Comparison of ENCODE assay signal across 7 mouse cellular contexts in the genomic region with DNA sequence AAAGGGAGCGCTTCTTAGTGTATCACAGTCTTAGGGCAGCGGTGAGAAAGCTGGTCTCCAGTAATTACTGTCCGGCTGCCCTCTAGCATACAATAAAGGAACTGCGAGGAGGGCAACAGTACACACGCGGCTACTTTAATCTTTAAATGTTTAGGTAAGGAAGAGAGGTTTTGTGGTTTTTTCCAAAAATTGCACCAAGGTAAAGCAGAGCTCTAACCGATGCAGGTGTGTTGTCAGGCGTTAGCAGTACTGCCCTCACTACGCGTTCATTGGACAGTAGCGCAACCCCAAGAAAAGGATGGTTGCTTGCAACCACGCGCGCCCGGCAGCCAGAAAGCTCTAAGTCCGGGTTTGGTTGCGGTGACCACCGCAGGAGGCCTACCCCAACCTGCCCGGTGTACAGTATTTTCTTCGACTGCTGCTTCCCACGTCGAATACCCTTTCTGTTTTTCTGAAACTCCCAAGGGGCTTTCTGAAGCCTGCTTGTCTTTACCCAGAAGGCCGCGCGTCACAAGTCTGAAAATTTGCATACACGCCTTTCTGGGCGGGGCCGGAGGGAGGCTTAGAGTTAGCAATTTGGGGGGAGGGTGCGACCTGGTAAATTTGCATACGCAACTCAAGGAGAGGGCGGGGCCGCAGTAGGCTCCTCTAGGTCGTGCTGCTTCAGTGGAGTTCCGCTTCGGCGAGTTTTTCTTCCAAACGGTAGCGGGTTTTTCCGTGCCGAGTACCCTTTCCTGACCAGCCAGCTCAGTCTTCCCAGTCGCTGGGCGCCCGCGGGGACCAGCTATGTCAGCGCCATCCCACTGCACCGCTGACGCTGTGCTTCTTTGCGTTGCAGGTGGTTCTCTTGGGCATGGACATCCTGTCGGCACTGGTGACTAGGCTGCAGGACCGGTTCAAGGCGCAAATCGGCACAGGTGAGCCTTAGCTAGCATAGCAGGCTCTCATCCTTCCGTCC.
DNase-seq lines count a peak whose midpoint lies in the region; ATAC-seq lines count a peak whose summit lies in the region.

No protein-coding gene starts in this region.

- ATAC-seq in embryonic facial prominence, embryonic 11.5 days (replicated peaks; ENCODE audit: insufficient number of reproducible peaks, low FRiP score, low TSS enrichment, low read depth), result peak; percentile 90
- peak; percentile 78 for ATAC-seq in granulocyte monocyte progenitor cell, adult 5-6 weeks (replicated peaks; ENCODE audit: poor library complexity, severe bottlenecking)
- ATAC-seq in midbrain, embryonic 13.5 days, result peak; percentile 87

- no peaks in the 10 kb centered on the region; the same call in 1 of the 2 replicates for H3K36me3 ChIP-seq in embryonic facial prominence, embryonic 11.5 days (replicated peaks; ENCODE audit: control insufficient read depth, insufficient read depth, low read depth, low read length)
- H3K36me3 ChIP-seq in limb, embryonic 10.5 days, result peaks cover 37% of the 10 kb centered on the region
- H3K36me3 ChIP-seq in midbrain, embryonic 13.5 days, result peaks cover 23% of the 10 kb centered on the region

- DNase-seq in adrenal gland, postnatal 14 days, result peak; percentile 94
- peak; percentile 97 for DNase-seq in embryonic facial prominence, embryonic 11.5 days (ENCODE audit: low spot score)
- DNase-seq in kidney, adult 11 months, result peak; percentile 95
- peak; percentile 89 for DNase-seq in limb, embryonic 10.5 days (ENCODE audit: low spot score)
- DNase-seq in spleen, adult 12 weeks (ENCODE audit: low spot score), result peak; percentile 92

- no peaks in the 10 kb centered on the region for H3K9me3 ChIP-seq in embryonic facial prominence, embryonic 11.5 days (replicated peaks; ENCODE audit: control insufficient read depth, low read length)
- no peaks in the 10 kb centered on the region for H3K9me3 ChIP-seq in limb, embryonic 10.5 days (replicated peaks)
- H3K9me3 ChIP-seq in midbrain, embryonic 13.5 days, result no peaks in the 10 kb centered on the region

- peak overlapping the region; percentile 53 for H3K9ac ChIP-seq in embryonic facial prominence, embryonic 11.5 days (replicated peaks; ENCODE audit: low read length)
- peak overlapping the region; percentile 77 for H3K9ac ChIP-seq in midbrain, embryonic 13.5 days (replicated peaks)

- H3K4me1 ChIP-seq in embryonic facial prominence, embryonic 11.5 days (ENCODE audit: control insufficient read depth, insufficient read depth, low read length), result peaks cover 5% of the 10 kb centered on the region; the same call in 1 of the 2 replicates
- peaks cover 33% of the 10 kb centered on the region for H3K4me1 ChIP-seq in limb, embryonic 10.5 days
- peaks cover 43% of the 10 kb centered on the region for H3K4me1 ChIP-seq in midbrain, embryonic 13.5 days (replicated peaks)

- H3K4me2 ChIP-seq in embryonic facial prominence, embryonic 11.5 days (ENCODE audit: low read depth, low read length), result peak overlapping the region; percentile 71
- H3K4me2 ChIP-seq in midbrain, embryonic 13.5 days (replicated peaks), result peak overlapping the region; percentile 78

- H3K4me3 ChIP-seq in embryonic facial prominence, embryonic 11.5 days (ENCODE audit: low read depth, low read length), result peak overlapping the region; percentile 32
- H3K4me3 ChIP-seq in limb, embryonic 10.5 days, result peak overlapping the region; percentile 51
- peak overlapping the region; percentile 51 for H3K4me3 ChIP-seq in midbrain, embryonic 13.5 days (replicated peaks)

- peak overlapping the region; percentile 93 for H3K27ac ChIP-seq in embryonic facial prominence, embryonic 11.5 days (replicated peaks; ENCODE audit: low read depth, low read length)
- H3K27ac ChIP-seq in limb, embryonic 10.5 days, result peak overlapping the region; percentile 91
- peak overlapping the region; percentile 89 for H3K27ac ChIP-seq in midbrain, embryonic 13.5 days

- H3K27me3 ChIP-seq in embryonic facial prominence, embryonic 11.5 days (ENCODE audit: control insufficient read depth, insufficient read depth, low read length), result no peaks in the 10 kb centered on the region
- no peaks in the 10 kb centered on the region for H3K27me3 ChIP-seq in limb, embryonic 10.5 days (ENCODE audit: low read depth, poor library complexity, severe bottlenecking)
- H3K27me3 ChIP-seq in midbrain, embryonic 13.5 days, result no peaks in the 10 kb centered on the region

- WGBS in embryonic facial prominence, embryonic 11.5 days, result 1% methylated on average over 53 of the region's 53 CpGs
- 2% methylated on average over 53 of the region's 53 CpGs for WGBS in limb, embryonic 10.5 days
- 1% methylated on average over 53 of the region's 53 CpGs for WGBS in midbrain, embryonic 13.5 days

Comparison
In these comparisons a context has a peak if more than half of its experiments do, and no peak if none do; other contexts are left out.
1. Peak in every context shown above with its lines: DNase-seq, ATAC-seq, H3K4me3 ChIP-seq and H3K27ac ChIP-seq.